Mouse (Mus musculus) adrenal gland, adult (tissue): ENCODE measurements at regions not wholly inside any gene's neighbourhood (a gene's known extent, or its start where the extent isn't known, plus 50 kb on each side); places are given as distances from the start of the nearest gene placed in this dataset.
A peak's percentile ranks its signal among the peaks of the same experiment; 100 is the strongest.
"Not testable (repeated sequence)": the region's sequence is repeated elsewhere in the genome, so short reads cannot be mapped to it uniquely, and the experiment has no call there.

Experiments
- DNase-seq, 2 experiments: peaks; one replicate each; pipeline ENCODE4 v3.0.0; 2022 to 2023; ENCODE audit warnings: low spot score in 1 of 2; ENCODE audit not compliant: inconsistent age in 2 of 2

GRCm38 (mm10) chr8:28367361-28367760, 919.9 kb downstream of the Poteg start:
- DNase-seq: no peak

- DNase-seq: no peak
Observed at GRCm38 (mm10) chr8:28371752-28372151, 924.3 kb downstream of the Poteg start.

- no peak for DNase-seq
Observed at GRCm38 (mm10) chr8:28400141-28400540, 952.7 kb downstream of the Poteg start.

GRCm38 (mm10) chr8:28427544-28428135, 980.2 kb downstream of the Poteg start:
- DNase-seq: no peak

- no peak for DNase-seq
Observed at GRCm38 (mm10) chr8:28473190-28473589, 1025.7 kb downstream of the Poteg start.

- no peak for DNase-seq
Observed at GRCm38 (mm10) chr8:28487913-28488312, 1040.4 kb downstream of the Poteg start.

- no peak for DNase-seq
Observed at GRCm38 (mm10) chr8:28503488-28504319, 1056.2 kb downstream of the Poteg start.

GRCm38 (mm10) chr8:28523506-28523905, 1076.0 kb downstream of the Poteg start:
- DNase-seq: not testable (repeated sequence)

GRCm38 (mm10) chr8:28547236-28547635, 1099.8 kb downstream of the Poteg start:
- no peak for DNase-seq

- DNase-seq: peak in 1 of 2 experiments; percentile 4
Observed at GRCm38 (mm10) chr8:28559881-28560280, 1112.4 kb downstream of the Poteg start.

- DNase-seq: no peak
Observed at GRCm38 (mm10) chr8:28579250-28579651, 1131.8 kb downstream of the Poteg start.

- no peak for DNase-seq
Observed at GRCm38 (mm10) chr8:28580821-28581220, 1133.4 kb downstream of the Poteg start.

- no peak for DNase-seq
Observed at GRCm38 (mm10) chr8:28589999-28590398, 1142.5 kb downstream of the Poteg start.

GRCm38 (mm10) chr8:28593238-28593637, 1145.8 kb downstream of the Poteg start:
- DNase-seq: no peak

- DNase-seq: no peak
Observed at GRCm38 (mm10) chr8:28594191-28594590, 1146.7 kb downstream of the Poteg start.

- DNase-seq: no peak
Observed at GRCm38 (mm10) chr8:28594606-28595005, 1147.1 kb downstream of the Poteg start.

GRCm38 (mm10) chr8:28595880-28596279, 1148.4 kb downstream of the Poteg start:
- no peak for DNase-seq
